Mouse (Mus musculus) c-Kit-negative CD71-positive TER-119-positive erythroid progenitor cells, embryonic 14.5 days (primary cell): ENCODE measurements around the gene Tsc2.

Experiments
- DNase-seq: peaks from one replicate; pipeline ENCODE4 v3.0.0-alpha.2; 2013; ENCODE audit warnings: low read depth, low spot score

Tsc2 gene

DNA sequence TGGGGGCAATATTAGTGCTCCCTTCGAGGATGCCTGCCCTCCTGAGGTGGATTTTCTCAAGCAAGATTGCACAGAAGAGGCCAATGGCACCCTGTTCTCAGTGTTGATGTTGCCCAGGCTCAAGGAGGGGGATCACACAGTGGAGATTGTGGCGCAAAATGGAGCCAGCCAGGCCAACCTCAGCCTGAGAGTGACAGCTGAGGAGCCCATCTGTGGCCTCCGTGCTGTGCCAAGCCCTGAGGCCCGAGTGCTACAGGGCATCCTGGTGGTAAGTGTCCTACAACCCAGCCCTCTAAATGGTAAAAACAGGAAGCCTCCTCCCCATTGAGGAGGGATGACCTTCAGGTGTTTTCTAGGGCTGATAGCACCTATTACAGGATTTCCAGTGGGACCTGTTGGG lies 62.6 kb downstream of the Tsc2 start:
- DNase-seq: no peak

- no peak for DNase-seq
Observed at GRCm38 (mm10) chr17:24567034-24567779, 65.2 kb downstream of the Tsc2 start.

- DNase-seq: no peak
Observed at GRCm38 (mm10) chr17:24565792-24566191, 66.6 kb downstream of the Tsc2 start.

- DNase-seq: no peak
Observed at GRCm38 (mm10) chr17:24565092-24565491, 67.3 kb downstream of the Tsc2 start.

- no peak for DNase-seq
Observed at GRCm38 (mm10) chr17:24564422-24564821, 68.0 kb downstream of the Tsc2 start.

GRCm38 (mm10) chr17:24563638-24564037 lies 68.8 kb downstream of the Tsc2 start:
- no peak for DNase-seq

DNA sequence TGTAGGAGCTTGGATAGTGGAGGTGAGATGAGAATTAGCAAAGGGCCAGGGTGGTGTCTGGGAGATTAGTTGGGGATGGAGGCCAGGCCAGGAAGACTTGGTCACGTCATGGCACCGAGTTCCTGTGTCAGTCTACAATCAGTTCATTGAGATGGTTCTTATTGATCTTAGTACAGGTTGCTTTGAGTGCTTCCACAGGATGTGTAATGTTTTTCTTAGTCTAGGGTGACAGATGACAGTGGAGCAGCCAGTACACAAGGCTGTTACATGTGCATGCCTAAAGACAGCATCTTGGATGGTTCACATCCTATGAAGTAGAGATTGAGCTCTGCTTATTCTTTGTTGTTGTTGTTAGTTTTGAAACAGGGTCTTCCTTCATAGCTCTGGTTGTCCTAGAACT lies 70.8 kb downstream of the Tsc2 start:
- no peak for DNase-seq

DNA sequence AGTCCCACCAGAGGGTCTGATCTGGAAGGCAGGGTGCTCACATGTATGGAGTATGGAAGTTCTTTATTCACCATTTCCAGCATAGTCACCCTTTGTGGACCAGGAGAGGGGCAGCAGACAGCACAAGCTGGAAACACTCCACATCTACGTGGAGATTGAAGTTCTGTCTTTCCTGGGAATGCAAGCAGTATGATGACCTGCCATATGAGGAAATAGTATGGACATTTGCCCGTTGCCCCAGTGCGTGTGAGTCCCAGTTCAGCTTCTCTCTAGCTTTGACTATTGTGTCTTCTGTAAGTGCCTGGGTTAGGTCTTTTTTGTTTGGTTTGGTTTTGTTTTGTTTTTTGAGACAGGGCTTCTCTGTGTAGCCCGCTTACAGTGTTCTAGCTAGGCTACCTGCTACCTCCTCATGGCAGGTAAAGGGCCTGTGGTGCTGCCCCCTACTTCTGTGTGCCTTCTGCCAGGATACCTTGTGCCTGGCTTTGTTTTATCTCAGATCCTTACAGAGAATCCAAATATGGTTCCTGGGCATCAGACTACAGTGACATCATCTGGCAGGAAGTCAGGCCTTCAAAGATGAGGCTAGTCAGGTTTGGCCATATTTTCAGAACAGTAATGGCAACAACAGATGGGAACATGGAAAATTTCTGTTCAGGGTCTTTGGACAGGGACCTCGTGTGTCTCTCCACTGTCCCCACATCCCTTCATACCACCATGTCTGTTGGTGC lies 72.0 kb downstream of the Tsc2 start:
- DNase-seq: no peak

DNA sequence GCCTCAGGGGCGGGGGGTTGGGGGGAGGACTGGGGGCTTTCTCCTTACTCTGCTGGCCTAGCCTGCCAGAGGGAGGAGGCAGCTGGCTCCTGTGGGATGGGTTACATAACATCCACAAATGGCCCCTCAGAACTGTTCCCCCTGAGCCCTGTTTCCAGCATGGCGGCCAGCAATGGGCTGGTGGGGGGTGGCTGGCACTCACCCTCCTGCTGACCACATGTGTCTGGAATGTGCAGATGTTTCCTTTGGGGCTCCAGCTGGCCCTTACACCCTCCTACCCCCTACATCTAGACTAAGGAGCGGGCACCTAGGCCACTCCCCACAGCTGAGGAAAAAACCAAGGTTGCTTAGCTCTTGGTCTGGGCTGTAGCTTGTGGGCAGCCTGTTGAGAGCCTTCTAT lies 73.3 kb downstream of the Tsc2 start:
- DNase-seq: no peak

DNA sequence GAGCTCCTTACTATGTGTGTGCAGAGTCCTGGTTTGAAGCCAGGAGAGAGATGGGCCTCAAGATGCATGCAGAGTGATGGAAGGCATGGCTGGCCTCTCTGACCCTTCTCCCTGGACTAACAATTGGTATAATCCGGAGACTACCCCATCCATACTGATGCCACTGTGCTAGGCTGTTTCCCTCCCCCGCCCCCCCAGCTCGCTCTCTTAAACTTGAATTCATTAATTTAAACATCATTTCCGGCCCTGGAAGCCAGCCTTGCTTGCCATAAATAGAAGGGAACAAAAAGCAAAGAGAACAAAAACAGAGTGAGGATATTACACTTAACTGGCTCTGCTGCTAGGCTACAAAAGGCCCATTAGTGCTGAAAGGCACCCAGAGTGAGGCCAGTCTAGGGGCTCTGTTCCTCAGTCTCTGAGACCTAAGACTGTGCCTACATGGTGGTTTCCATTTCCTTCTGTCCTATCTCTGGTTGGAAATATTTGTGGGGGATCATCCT lies 73.8 kb downstream of the Tsc2 start:
- DNase-seq: no peak

DNA sequence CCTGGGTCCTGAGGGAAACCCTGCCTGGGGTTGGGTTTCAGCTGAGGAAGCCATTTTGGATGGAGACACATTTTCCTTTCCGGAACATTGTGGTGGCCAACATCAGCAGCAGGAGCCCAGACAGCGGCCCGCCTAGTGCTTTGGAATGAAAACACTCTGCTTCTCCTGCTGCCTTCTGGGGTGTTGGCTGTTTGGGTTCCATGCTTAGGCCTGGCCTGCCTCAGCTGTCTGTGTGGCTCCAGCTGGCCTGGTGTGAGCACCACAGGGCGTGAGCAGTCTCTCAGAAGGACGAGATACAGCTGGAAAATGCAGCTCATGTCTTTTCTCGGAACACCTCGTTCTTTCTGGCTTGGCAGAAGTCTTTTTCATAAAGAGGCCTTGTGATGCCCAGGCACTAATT lies 75.3 kb downstream of the Tsc2 start:
- no peak for DNase-seq

DNA sequence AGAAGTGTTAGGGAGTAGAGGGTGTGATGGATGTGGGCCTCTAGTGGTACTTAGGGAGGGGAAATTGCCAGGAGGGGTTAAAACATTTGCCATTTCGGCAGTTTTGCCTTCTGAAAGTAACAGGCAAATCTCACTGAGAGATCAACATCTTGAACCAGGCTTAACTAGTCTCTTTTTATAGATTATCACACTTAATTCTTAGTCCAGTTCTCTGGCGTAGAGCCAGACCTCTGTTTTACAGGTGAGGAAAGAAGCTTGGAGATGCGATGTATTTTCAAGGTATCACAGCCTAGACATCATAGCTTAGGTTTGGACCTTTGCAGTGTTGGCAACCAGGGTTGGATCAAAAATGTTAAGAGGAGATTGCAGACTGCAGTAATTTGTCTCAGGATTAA lies 81.4 kb downstream of the Tsc2 start:
- no peak for DNase-seq

DNA sequence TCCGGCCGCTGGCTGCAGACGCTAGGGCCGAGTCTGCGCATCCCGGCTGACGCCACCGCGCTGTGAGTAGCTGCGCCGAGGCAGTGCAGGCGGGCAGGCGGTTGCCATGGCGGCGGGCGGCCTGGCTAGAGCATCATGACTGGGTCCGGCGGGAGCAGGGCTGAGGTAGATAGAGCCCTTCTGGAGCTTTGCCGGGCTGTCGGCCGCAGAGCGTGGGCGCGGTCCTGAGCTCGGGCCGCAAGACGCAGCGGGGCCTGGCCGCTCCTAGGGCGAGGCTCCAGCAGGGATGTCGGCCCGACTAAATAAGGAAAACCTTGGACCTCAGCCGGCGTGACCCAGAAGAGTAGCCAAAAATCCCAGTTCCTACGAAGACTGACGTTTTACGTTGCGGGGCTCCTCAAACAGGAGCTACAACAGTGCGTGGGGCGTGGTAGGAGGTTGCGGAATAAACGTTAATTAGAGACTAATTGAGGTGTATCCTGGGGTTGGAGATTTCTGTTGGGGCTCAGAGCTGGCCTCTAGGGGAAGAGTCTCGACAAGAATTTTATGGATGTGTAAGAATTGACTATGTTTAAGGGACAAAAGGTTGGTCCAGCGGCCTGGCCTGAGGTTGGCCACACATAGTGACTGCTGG lies 81.9 kb downstream of the Tsc2 start:
- DNase-seq: peak; percentile 57

DNA sequence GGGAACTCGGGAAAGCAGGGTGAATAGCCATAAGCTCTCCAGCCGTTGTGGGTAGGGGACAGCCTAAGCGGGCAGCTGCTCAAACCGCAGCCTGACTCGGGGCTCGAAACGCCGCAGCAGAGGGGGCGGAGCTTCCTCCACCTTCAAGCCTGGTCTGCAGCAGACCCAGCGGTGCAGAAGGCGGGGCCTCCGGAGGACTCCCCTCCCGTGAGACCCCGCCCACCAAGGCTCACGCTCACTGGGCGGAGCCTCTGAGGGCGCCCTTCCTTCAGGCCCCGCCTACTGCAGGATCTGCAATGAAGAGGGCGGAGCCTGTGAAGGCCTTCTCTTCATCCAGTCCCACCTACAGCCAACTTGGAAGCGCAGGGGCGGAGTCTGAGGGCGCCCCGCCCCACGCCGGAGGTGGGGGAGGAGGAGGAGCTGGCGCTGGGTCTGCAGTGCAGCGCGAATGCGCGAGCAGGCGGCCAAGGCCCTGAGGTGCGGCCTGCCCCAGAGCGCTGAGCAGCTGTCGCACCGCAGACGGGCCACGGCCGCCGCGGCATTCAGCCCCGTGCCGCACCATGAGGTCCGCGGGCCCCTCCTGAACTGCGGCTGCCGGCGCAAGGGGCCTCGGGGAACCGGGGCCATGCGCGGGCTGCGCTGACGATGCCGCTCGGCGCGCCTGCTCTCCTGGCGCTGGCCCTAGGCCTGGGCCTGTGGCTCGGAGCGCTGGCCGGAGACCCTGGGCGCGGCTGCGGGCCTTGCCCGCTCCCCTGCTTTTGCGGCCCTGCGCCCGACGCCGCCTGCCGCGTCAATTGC lies 82.6 kb downstream of the Tsc2 start, which contains the start of gene Pkd1:
Pkd1 (plus strand) TSS at position 217 of the 798 bp plus-strand sequence.
- peak; percentile 100 for DNase-seq

DNA sequence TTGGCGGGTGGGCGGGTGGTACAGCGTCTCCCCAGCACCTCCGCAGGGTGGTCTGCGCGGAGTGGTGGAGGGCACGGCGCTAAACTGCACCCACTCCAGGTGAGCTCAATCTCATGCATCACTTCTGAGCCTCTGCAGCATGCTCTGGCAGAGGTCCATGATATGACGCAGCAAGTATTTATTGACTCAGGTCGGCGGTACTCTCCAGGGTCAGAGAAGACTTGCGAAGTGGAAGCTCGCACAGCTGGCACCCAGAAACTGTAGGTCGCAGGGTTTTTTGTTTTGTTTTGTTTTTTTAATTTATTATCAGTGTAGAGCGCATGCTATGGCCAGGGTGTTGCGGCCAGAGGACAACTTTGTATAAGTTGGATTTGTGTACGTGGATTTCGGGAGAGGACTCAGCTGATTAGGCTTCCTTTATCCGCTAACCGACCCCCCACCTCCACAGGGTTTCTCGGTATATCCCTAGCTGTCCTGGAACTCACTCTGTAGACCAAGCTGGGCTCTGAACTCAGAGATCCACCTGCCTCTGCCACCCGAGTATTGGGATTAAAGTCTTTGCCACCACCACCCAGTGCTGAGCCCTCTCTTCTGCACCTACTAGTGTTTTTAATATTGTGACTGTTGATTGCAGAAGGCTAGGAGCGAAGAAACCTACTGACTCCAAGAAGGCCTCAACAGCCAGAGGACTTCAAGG lies 83.4 kb downstream of the Tsc2 start:
- peak; percentile 49 for DNase-seq

GRCm38 (mm10) chr17:24548435-24548834 lies 84.0 kb downstream of the Tsc2 start:
- no peak for DNase-seq

DNA sequence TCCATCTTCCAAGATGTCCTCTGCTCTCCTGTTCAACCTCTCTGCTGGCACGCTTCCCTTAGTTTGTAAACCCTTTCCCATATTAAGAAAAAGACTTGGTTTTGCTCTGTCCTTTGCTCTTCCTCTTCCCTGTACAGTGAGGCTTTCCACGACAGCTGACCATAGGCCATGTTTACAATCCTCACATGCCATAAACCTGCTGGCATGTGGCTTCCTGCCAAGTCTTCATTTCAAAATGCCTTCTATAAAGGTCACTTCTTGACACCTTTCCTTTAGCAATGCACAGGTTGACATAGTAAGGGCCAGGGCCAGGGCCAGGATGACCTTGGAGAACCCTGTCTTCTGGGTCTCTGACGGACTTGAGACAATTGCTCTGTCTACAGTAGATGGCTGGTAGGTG lies 86.2 kb downstream of the Tsc2 start:
- no peak for DNase-seq
